Mouse (Mus musculus) small intestine, adult 2 months (tissue): ENCODE measurements around the gene Epx.

ENCODE experiments used
- CTCF ChIP-seq: fragments of 200-500 bp; IDR thresholded peaks from 2 replicates; pipeline ENCODE4 v1.5.1; 2012; ENCODE audit warnings: low read depth, mild to moderate bottlenecking, control low read depth, inconsistent platforms, low read length, moderate library complexity, mixed read lengths; ENCODE audit not compliant: insufficient replicate concordance, insufficient read length; ENCODE audit errors: extremely low read depth
- POLR2A ChIP-seq: fragments of 200-500 bp; IDR thresholded peaks from 2 replicates; pipeline ENCODE4 v1.6.1; 2012; ENCODE audit warnings: low read depth, mild to moderate bottlenecking, control low read depth, inconsistent platforms, low read length, moderate library complexity

DNA sequence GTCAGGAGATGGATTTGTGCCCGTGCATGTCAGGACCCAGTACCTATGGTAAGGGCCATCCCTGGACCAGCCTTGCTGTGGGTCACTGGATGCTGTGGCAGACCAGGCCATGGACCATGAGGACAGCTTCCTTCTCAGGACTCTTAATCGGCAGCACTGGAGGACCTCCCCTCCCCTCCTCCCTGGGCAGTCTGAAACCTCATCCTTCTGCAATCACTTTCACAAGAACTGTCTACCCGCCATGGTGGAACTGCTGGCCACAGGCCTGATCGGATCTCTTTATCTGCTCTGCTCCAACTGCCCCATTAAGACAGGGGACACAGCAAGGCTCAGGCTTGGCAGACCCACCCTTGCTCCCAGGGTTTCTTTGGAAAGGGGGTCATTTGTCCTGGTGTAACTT lies 6.4 kb upstream of the Epx start:
- TF ChIP-seq CTCF (no peak), POLR2A (no peak)
